In genomic region chr12:98899676-98900075, GRCm38 (mm10) we compare ENCODE assay signal across 10 mouse cellular contexts. TPM values are rescaled to one million over a fixed set of nuclear protein-coding genes. Genes with fewer than 3 reads are reported as not detected.
DNase-seq lines count a peak whose midpoint lies in the region; ATAC-seq lines count a peak whose summit lies in the region.
"Had no signal": no experiment of that assay in that cellular context is flagged by ENCODE, and none has a peak within 500 bp of the region (broad histone marks: within the 10 kb centered on the region; RNA-seq: fewer than 3 reads in every experiment).

No protein-coding gene starts in this region.

- H3K4me3 ChIP-seq in intestine, embryonic 14.5 days (ENCODE audit: low read depth, low read length), result peak overlapping the region; percentile 69
- H3K4me3 ChIP-seq in intestine, embryonic 16.5 days (ENCODE audit: low read length), result no peak overlapping the region
- H3K4me3 ChIP-seq in embryonic facial prominence, embryonic 10.5 days, result peak overlapping the region; percentile 75
- peak overlapping the region; percentile 87 for H3K4me3 ChIP-seq in forebrain, embryonic 14.5 days (ENCODE audit: low read depth, low read length)
- H3K4me3 ChIP-seq in midbrain, embryonic 11.5 days (ENCODE audit: low read depth, low read length), result peak overlapping the region; percentile 93

- H3K4me2 ChIP-seq in intestine, embryonic 14.5 days (ENCODE audit: low read length), result no peak overlapping the region
- no peak overlapping the region for H3K4me2 ChIP-seq in intestine, embryonic 16.5 days (ENCODE audit: low read depth, low read length)
- peak overlapping the region; percentile 47 for H3K4me2 ChIP-seq in forebrain, embryonic 14.5 days (ENCODE audit: low read length)
- H3K4me2 ChIP-seq in midbrain, embryonic 11.5 days, result peak overlapping the region; percentile 57

- peaks cover 22% of the 10 kb centered on the region for H3K27me3 ChIP-seq in intestine, embryonic 14.5 days (replicated peaks; ENCODE audit: control insufficient read depth, insufficient read depth, low read length)
- 0 out of 2 replicates have a peak, but pooled peaks cover 8% of the 10 kb centered on the region for H3K27me3 ChIP-seq in intestine, embryonic 16.5 days (replicated peaks; ENCODE audit: control insufficient read depth, insufficient read depth, low read length)
- H3K27me3 ChIP-seq in embryonic facial prominence, embryonic 10.5 days (replicated peaks; ENCODE audit: low read depth, poor library complexity, severe bottlenecking), result peaks cover 21% of the 10 kb centered on the region
- H3K27me3 ChIP-seq in forebrain, embryonic 14.5 days (replicated peaks; ENCODE audit: control insufficient read depth, insufficient read depth, low read length), result no peaks in the 10 kb centered on the region
- H3K27me3 ChIP-seq in midbrain, embryonic 11.5 days (ENCODE audit: control insufficient read depth, insufficient read depth, low read length), result no peaks in the 10 kb centered on the region

- WGBS in intestine, embryonic 14.5 days, result 75% methylated on average over 6 of the region's 6 CpGs
- 74% methylated on average over 6 of the region's 6 CpGs for WGBS in intestine, embryonic 16.5 days
- 57% methylated on average over 6 of the region's 6 CpGs for WGBS in embryonic facial prominence, embryonic 10.5 days
- WGBS in forebrain, embryonic 14.5 days, result 30% methylated on average over 6 of the region's 6 CpGs
- 39% methylated on average over 6 of the region's 6 CpGs for WGBS in midbrain, embryonic 11.5 days

- no peaks in the 10 kb centered on the region for H3K4me1 ChIP-seq in intestine, embryonic 14.5 days (replicated peaks; ENCODE audit: control insufficient read depth, insufficient read depth, low read length)
- H3K4me1 ChIP-seq in intestine, embryonic 16.5 days (ENCODE audit: control insufficient read depth, insufficient read depth, low read length), result 0 out of 2 replicates have a peak, but pooled peaks cover 3% of the 10 kb centered on the region
- H3K4me1 ChIP-seq in embryonic facial prominence, embryonic 10.5 days, result peaks cover 6% of the 10 kb centered on the region; the same call in 1 of the 2 replicates
- H3K4me1 ChIP-seq in forebrain, embryonic 14.5 days (ENCODE audit: control insufficient read depth, insufficient read depth, low read length), result peaks cover 12% of the 10 kb centered on the region; the same call in 1 of the 2 replicates
- peaks cover 10% of the 10 kb centered on the region for H3K4me1 ChIP-seq in midbrain, embryonic 11.5 days (ENCODE audit: control insufficient read depth, insufficient read depth, low read length)

- no peaks in the 10 kb centered on the region for H3K36me3 ChIP-seq in intestine, embryonic 14.5 days (ENCODE audit: control insufficient read depth, insufficient read depth, low read length)
- no peaks in the 10 kb centered on the region for H3K36me3 ChIP-seq in intestine, embryonic 16.5 days (ENCODE audit: control insufficient read depth, insufficient read depth, low read length)
- H3K36me3 ChIP-seq in embryonic facial prominence, embryonic 10.5 days (replicated peaks), result no peaks in the 10 kb centered on the region
- no peaks in the 10 kb centered on the region for H3K36me3 ChIP-seq in forebrain, embryonic 14.5 days (ENCODE audit: control insufficient read depth, insufficient read depth, low read length)
- H3K36me3 ChIP-seq in midbrain, embryonic 11.5 days (ENCODE audit: control insufficient read depth, insufficient read depth, low read length), result no peaks in the 10 kb centered on the region

- no peak overlapping the region for H3K27ac ChIP-seq in intestine, embryonic 14.5 days (ENCODE audit: low read depth)
- no peak overlapping the region for H3K27ac ChIP-seq in intestine, embryonic 16.5 days (ENCODE audit: low read length)
- H3K27ac ChIP-seq in embryonic facial prominence, embryonic 10.5 days (replicated peaks), result no peak overlapping the region
- H3K27ac ChIP-seq in forebrain, embryonic 14.5 days (ENCODE audit: low read depth, low read length), result no peak overlapping the region
- H3K27ac ChIP-seq in midbrain, embryonic 11.5 days (ENCODE audit: low read depth, low read length), result no peak overlapping the region

- H3K9me3 ChIP-seq in intestine, embryonic 14.5 days (ENCODE audit: control insufficient read depth, low read length), result no peaks in the 10 kb centered on the region
- H3K9me3 ChIP-seq in intestine, embryonic 16.5 days (ENCODE audit: control insufficient read depth, low read length), result no peaks in the 10 kb centered on the region
- no peaks in the 10 kb centered on the region for H3K9me3 ChIP-seq in embryonic facial prominence, embryonic 10.5 days
- H3K9me3 ChIP-seq in forebrain, embryonic 14.5 days (replicated peaks; ENCODE audit: control insufficient read depth, low read length), result no peaks in the 10 kb centered on the region
- H3K9me3 ChIP-seq in midbrain, embryonic 11.5 days (ENCODE audit: control insufficient read depth, low read length), result no peaks in the 10 kb centered on the region

- no peak overlapping the region for H3K9ac ChIP-seq in intestine, embryonic 14.5 days (ENCODE audit: low read length)
- H3K9ac ChIP-seq in intestine, embryonic 16.5 days (ENCODE audit: low read depth, low read length), result no peak overlapping the region
- H3K9ac ChIP-seq in forebrain, embryonic 14.5 days (ENCODE audit: low read length), result peak overlapping the region; percentile 80
- peak overlapping the region; percentile 85 for H3K9ac ChIP-seq in midbrain, embryonic 11.5 days (ENCODE audit: low read length)

- no peak for DNase-seq in intestine, embryonic 14.5 days (ENCODE audit: low spot score)
- DNase-seq in embryonic facial prominence, embryonic 10.5 days (ENCODE audit: low spot score), result no peak
- DNase-seq in forebrain, embryonic 14.5 days (ENCODE audit: low spot score), result no peak
- DNase-seq in midbrain, embryonic 11.5 days (ENCODE audit: low spot score, missing footprints), result peak; percentile 88
- DNase-seq in spleen, postnatal 4 days (ENCODE audit: low spot score in 2 of 2), result no peak
- DNase-seq in testis, postnatal 10 days (ENCODE audit: low spot score), result no peak
- no peak for DNase-seq in B cell, adult 2 months
- DNase-seq: kidney, adult 11 months; spleen, adult 18-20 months had no signal

- no peak for ATAC-seq in intestine, embryonic 14.5 days (replicated peaks; ENCODE audit: low FRiP score, low TSS enrichment, low read depth)
- no peak for ATAC-seq in intestine, embryonic 16.5 days
- no peak for ATAC-seq in forebrain, embryonic 14.5 days
- ATAC-seq in midbrain, embryonic 11.5 days (ENCODE audit: low FRiP score), result no peak

RNA-seq across cellular contexts. Expression of gene Eml5, which starts 1.6 kb away (rescaled TPM):
- 12.5 and 15.7 TPM in 2 replicates for polyA plus RNA-seq in intestine, embryonic 14.5 days (2014; fragmentation: Nextera tagmentation; extraction: Ambion mirVana)
- polyA plus RNA-seq in intestine, embryonic 16.5 days (2015; fragmentation: Nextera tagmentation; extraction: Ambion mirVana), result 4.9 and 5.1 TPM in 2 replicates
- polyA plus RNA-seq in embryonic facial prominence, embryonic 10.5 days (2016; fragmentation: Nextera tagmentation; extraction: Ambion mirVana), result 5.9 and 8.6 TPM in 2 replicates
- 8.2 and 10.7 TPM in 2 replicates for polyA plus RNA-seq in forebrain, embryonic 14.5 days (2014; fragmentation: Nextera tagmentation; extraction: Ambion mirVana)
- 22.0 and 23.2 TPM in 2 replicates for polyA plus RNA-seq in midbrain, embryonic 11.5 days (2014; fragmentation: Nextera tagmentation; extraction: Ambion mirVana)

RNA-seq across cellular contexts. Expression of gene Ttc8, which starts 20.7 kb away (rescaled TPM):
- 24.9 and 28.0 TPM in 2 replicates for polyA plus RNA-seq in intestine, embryonic 14.5 days (2014; fragmentation: Nextera tagmentation; extraction: Ambion mirVana)
- 13.1 and 14.6 TPM in 2 replicates for polyA plus RNA-seq in intestine, embryonic 16.5 days (2015; fragmentation: Nextera tagmentation; extraction: Ambion mirVana)
- polyA plus RNA-seq in embryonic facial prominence, embryonic 10.5 days (2016; fragmentation: Nextera tagmentation; extraction: Ambion mirVana), result 31.4 and 31.9 TPM in 2 replicates
- polyA plus RNA-seq in forebrain, embryonic 14.5 days (2014; fragmentation: Nextera tagmentation; extraction: Ambion mirVana), result 34.8 and 35.9 TPM in 2 replicates
- polyA plus RNA-seq in midbrain, embryonic 11.5 days (2014; fragmentation: Nextera tagmentation; extraction: Ambion mirVana), result 42.9 and 49.9 TPM in 2 replicates

Comparison
In these comparisons a context has a peak if more than half of its experiments do, and no peak if none do; other contexts are left out.
1. H3K4me2 ChIP-seq: peak in forebrain, embryonic 14.5 days (single experiment) and midbrain, embryonic 11.5 days (single experiment); none in intestine, embryonic 14.5 days (single experiment) and intestine, embryonic 16.5 days (single experiment).
2. H3K9ac ChIP-seq: peak in forebrain, embryonic 14.5 days (single experiment) and midbrain, embryonic 11.5 days (single experiment); none in intestine, embryonic 14.5 days (single experiment) and intestine, embryonic 16.5 days (single experiment).